Mouse (Mus musculus): ENCODE measurements at regions not wholly inside any gene's neighbourhood (a gene's known extent, or its start where the extent isn't known, plus 50 kb on each side); places are given as distances from the start of the nearest gene placed in this dataset.

DNA sequence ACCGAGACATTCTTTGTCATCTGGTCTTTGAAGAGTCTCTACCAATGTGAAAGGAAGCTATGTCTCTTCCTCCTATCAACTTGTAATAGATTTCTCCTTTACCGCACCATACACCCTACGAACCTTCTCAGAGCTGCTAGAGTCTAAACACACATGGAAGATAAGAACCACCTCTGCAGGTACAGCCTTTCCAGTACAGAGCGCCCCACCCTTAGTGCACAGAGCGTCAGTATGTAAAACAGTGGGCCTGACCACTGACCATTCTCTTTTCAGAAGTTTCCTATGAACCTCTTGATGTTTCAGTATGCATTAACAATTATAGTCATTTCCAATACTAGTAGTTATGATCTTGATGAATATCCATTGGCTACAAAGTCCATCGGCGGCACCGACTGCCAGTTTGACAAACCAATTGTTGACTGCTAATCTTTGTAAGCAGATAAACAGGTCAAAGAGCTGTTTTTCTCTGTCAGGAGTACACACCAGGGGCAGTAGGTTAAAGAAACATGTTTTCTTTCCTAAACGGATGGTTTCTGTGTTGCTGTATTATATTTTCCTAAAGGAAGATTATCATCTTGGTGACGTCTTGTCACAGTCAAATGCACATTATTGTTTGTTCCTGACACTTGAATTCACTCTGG lies 50.1 kb upstream of the Crot start:
- Histone ChIP-seq H3K9me3 (ENCODE audit: control insufficient read depth) (no peaks in the 10 kb centered on the region), H3K4me2 (replicated peaks; ENCODE audit: low read depth) (no peak overlapping the region), H3K9ac (ENCODE audit: low read depth, low read length) (no peak overlapping the region), H3K27ac (ENCODE audit: low read depth, low read length) (peak overlapping the region; percentile 54; the same call in 1 of the 2 replicates), H3K4me1 (replicated peaks; ENCODE audit: control insufficient read depth, insufficient read depth, low read length) (no peaks in the 10 kb centered on the region), H3K27me3 (replicated peaks; ENCODE audit: control insufficient read depth, insufficient read depth, low read length) (no peaks in the 10 kb centered on the region), H3K4me3 (ENCODE audit: low read depth, low read length) (no peak overlapping the region), H3K36me3 (ENCODE audit: control insufficient read depth, insufficient read depth) (no peaks in the 10 kb centered on the region)
- 54% methylated on average over 10 of the region's 10 CpGs for WGBS
- peak; percentile 73 for ATAC-seq
- TF ChIP-seq CTCF (IDR thresholded peaks at IDR 0.05; ENCODE audit: low read depth): no peak
